16 mouse cellular contexts compared by ENCODE assay signal in the genomic region with DNA sequence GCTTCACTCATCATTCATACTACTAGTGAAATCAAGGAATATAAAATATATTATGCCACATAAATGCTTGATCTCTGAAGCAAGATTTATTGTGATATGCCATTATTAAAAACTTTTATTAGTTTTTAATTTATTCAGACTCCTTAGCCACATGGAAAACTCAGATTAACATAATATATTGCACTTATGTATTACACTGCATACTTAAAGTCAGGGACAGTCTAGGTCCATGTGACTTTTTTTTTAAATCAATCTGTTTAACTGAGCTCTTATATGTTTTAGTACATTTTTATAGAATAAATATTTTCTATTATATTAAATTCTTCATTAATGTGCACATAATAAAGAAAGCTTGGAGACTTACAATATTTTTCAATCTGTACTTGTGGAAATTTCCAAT.
"Had no signal": no experiment of that assay in that cellular context is flagged by ENCODE, and none has a peak within 500 bp of the region (broad histone marks: within the 10 kb centered on the region; RNA-seq: fewer than 3 reads in every experiment).

No protein-coding gene starts in this region.

- H3K27me3 ChIP-seq: neural tube, embryonic 13.5 days; neural tube, embryonic 15.5 days; stomach, embryonic 15.5 days had no signal

- H3K4me2 ChIP-seq: neural tube, embryonic 13.5 days; neural tube, embryonic 15.5 days; stomach, embryonic 15.5 days had no signal

- H3K36me3 ChIP-seq: neural tube, embryonic 13.5 days; neural tube, embryonic 15.5 days; stomach, embryonic 15.5 days had no signal

- H3K27ac ChIP-seq: neural tube, embryonic 13.5 days; neural tube, embryonic 15.5 days; stomach, embryonic 15.5 days; stomach, postnatal 0 days had no signal

- H3K9ac ChIP-seq: neural tube, embryonic 13.5 days; neural tube, embryonic 15.5 days; stomach, embryonic 15.5 days had no signal

- DNase-seq: retina, postnatal 1 day; right cerebral cortex, adult 18-20 months; right cerebral cortex, postnatal 14 days; right cerebral cortex, postnatal 25 days; right cerebral cortex, postnatal 4 days; spleen, adult 18-20 months; thymus, adult 18-20 months; thymus, adult 2 months; thymus, postnatal 14 days; thymus, postnatal 25 days; thymus, postnatal 36 days; thymus, postnatal 4 days had no signal

- H3K4me1 ChIP-seq: neural tube, embryonic 13.5 days; neural tube, embryonic 15.5 days; stomach, embryonic 15.5 days had no signal

- H3K4me3 ChIP-seq: neural tube, embryonic 13.5 days; neural tube, embryonic 15.5 days; stomach, embryonic 15.5 days had no signal

- H3K9me3 ChIP-seq: neural tube, embryonic 13.5 days; neural tube, embryonic 15.5 days; stomach, embryonic 15.5 days had no signal
